Mouse (Mus musculus) hindlimb bud, embryonic 11.5 days (tissue): ENCODE results near the gene Brd2.
A peak's percentile ranks its signal among the peaks of the same experiment; 100 is the strongest.

Source experiments
- DNase-seq: peaks from one replicate; pipeline ENCODE4 v3.0.0-alpha.2; 2012; ENCODE audit warnings: low read depth, low spot score; ENCODE audit errors: extremely low spot score

Gene Brd2

DNA sequence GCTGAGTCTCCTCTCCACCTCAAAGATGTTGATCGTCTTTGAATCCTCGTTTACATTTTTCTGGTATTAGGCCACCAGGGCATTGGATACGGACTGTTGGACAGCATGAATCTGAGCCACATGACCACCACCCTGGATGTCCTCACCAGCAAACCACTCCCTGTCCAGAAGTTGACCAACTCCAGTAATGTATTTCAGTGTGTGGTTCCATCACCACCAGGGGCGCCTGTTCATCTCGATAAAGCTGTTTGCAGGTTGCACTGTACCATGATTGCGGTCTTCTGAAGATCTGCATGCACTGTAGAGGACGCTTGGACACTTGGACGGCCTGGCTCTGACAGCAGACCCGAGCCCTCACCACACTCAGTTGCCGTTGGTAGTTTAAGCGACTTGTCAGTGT is 10.9 kb upstream of the Brd2 start:
- DNase-seq: no peak

DNA sequence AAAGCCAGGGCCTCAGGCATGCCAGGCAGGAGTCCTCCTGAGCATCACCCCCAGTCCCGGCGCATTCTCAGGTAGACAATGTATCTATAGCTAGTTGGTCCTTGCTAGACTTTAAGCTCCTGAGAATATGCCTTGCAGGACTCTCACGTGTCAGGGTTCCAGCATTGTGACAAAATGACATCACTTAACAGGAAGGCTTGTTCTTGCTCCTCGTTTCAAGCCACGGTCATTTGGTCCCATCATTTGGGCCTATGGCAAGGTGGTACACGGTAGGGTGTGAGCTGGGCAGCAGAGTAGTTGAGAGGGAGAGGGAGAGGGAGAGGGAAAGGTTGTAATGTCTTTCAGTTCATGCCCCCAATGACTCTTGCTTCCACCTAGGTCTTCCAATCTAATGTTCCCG is 9.5 kb upstream of the Brd2 start:
- no peak for DNase-seq

DNA sequence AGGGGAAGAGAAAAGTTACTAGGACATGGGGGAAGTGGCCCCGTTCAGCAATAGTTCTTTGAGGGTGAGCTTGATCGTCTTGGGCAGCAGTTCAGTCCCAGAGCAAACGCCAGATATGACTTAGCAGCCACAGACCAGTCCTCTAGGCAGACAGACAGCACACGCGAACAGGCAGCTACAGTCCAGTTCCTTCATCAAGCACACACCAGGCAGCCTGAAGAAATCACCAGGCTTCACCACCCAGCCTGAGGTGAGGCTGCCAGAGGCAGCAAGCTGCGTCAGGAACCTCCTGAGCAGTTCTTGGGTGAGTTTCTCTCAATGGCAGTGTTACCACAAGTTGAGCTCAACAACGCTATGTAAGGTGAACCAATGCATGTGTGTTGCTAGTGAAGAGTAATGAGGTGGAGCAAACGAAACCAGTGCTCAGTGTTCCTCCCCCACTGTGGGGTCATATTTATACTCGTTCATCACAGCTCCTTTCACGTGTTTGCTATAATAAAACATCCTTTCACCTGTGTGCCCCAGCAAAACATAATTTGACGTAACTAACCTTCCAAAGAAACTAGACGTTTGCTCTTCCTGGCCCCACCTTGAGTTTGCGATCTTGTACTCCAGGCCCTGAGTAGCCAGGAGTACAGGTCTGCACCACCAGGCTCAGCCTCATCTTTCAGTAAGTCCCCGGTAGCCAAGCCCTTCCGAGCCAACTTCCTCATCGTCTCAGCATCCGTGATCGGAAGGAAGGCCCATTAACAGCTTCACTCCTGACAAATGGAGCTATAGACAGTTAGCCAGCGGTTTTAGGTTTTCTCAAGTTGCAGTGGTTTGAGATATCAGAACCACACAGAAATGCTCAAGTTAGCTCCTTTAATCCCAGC is 7.9 kb upstream of the Brd2 start:
- no peak for DNase-seq

DNA sequence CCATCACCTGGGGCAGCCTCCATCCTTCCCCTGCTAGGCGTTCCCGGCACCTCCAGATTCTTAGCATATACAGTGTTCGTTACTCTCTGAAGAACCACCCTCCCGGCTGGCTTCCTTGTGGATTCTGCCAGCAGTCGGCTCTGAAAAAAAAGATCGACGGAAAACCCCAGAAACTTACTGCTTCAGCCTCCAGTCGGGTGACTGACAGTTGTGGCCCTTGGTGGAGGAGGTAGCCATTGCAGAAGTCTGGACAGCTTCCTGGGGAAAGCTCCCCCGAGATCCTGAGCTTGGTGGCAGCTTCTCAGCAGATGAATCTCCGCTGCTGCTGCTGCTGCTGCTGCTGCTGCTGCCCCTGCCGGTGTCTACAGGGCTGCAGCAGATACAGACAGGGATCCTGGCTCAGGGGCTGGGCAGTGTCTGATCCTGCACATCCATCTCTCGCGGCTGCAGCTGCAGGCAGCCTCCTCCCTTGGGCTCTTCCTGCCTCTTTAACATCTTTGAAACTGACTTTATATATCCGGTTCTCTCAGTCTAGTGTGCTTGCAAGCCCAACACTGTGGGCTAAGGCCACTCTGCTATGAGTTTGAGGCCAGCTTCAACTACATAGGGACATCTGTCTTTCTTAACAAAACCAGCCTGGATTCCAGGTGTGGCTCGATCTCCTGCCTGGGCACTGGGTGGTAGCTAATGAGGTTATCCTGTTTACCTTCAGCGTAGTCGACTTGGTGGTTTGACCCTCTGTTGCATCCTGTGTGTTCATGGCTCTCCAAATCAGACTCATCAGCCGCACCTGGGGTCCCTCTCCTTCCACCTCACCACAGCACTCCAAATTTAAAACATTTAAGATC is 6.7 kb upstream of the Brd2 start:
- no peak for DNase-seq

DNA sequence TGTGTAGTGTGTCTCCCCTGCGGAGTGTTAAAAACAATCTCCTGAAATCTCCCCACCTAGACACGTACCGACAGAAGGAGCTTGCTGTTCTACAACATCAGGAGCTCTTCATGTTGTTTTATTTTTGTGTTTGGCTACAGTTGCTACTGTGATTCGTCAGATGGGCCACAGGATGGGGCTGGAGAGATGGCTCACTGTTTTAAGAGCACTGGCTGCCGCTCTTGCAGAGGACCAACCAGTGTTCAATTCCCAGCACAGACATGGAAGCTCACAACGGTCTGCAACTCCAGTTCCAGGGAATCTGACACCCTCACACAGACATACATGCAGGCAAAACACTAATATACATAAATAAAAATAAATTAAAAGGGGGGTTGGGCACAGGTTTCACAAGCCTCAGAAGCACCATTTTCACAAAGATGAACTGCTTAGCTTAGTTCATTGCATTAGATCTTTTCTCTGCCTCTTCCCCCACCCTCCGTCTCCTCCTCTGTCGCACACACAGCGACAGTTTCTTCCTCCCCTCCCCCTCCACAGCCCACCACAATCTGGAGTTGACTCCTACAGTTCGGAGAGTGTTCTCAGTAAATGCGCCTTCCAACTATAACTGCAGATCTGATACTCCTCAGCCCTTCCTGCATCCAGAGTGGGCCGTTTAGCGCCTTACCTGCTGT is 6.0 kb upstream of the Brd2 start:
- DNase-seq: no peak

DNA sequence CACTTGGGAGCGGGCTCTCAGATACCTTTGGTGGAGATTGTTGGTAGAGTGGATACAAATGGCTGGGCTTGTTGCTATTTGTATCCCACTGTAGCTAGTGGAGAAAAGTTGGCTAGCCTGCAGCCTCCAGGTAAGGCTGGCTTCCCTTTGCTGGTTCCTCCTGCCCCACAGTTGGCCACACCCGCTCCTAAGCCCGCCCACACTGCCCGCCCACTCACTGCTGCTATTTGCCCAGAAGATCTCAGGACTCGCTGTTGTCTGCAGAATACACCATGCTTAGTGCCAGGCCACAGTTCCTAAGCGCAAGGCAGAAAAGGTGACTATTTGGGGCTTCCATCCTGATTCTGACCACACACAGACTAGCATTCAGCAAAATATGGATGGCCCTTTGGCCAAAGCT is 5.0 kb upstream of the Brd2 start:
- DNase-seq: no peak

DNA sequence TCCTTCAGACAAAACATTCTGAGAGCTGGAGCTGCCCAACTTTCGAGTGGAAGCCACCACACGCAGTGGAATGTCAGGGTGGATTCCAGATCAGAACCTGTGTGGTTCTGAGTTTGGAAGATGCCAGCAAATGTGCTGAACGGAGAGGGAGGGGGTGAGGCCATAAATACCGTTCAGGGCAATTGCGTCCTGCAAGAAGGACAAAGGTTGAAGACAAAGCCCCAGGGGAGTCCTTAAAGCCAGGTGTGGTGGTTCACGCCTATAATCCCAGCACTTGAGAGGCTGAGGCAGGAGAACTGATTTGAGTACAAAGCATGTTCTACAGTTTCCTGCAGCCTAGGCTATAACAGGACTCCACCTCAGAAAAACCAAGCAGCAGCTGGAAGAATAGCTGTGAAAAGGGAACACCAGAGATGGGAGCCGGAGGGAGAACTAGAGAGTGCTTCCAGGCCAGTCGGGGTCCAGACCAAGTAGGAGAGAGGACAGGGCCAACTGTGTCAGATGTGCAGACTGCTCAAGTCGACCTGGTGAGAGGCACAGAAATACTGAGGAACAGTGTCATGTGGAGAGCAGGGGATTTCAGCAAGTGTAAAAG is 4.5 kb upstream of the Brd2 start:
- no peak for DNase-seq

DNA sequence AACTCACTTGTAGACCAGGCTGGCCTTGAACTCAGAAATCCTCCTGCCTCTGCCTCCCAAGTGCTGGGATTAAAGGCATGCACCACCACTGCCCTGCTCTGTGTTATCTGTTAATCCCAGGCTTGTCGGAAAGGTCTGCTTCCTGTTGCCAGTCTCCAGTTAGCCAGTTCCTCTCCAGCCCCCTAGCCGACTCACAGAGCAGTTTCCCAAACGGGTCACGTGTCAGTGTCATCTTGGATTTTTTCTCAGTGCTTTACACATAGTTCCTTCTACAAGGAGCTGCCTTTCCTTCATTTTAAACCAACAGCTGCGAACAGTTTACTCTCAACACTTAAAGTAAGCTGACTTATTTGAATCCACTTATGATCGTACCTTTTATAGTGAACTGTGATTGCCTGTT is 2.2 kb upstream of the Brd2 start:
- no peak for DNase-seq

DNA sequence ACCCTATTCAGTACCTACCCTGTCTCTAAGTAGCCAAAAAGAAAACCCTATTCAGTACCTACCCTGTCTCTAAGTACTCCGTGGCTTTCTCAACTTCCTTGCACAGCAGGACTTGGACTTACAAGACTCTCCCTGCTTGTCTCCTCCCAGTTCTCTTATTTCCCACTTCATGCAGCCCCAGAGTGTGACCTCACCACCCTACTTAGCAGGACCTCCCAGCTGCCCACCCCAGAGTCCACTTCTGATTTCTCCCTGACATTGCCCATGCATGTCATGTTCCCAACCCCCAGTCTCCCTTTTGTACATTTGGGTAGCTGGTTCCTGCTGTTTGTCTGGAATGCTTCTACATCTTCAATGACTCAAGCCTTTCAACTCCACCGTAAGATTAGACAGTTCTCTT is 1.1 kb upstream of the Brd2 start:
- DNase-seq: no peak

DNA sequence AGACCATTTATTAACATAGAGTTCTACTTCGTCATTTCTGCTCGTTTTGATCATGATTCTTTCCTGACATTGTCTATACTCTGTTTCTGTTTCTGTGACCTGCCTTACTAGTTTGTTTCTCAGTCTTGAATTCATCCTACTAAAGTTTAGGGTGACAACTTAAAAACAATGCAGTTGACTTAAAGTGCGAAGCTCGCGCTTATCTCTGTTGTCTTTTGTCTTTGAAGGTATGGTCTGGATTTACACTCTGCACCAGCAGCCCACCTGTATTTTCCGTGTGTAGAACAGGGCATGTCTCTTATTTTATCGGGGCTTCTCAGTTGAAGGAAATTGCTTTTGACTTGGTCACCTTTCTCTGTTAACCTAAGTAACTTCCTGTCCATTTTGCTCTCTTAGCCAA is 677 bp upstream of the Brd2 start:
- no peak for DNase-seq

DNA sequence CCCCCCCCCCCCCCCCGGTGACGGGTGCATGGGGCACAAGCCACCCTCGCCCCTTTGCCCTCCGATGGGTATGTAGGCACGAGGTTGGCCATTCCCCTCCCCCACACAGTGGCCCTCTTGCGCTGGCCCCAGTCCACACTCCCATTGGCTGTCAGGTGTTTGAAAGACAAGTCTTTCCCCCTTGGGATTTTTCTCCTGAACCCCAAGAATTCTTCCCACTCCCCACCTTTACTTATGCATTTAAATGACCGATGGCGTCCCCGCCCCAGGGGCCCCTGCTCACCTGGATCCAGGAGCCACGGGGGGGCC is 601 bp downstream of the Brd2 start:
- no peak for DNase-seq

DNA sequence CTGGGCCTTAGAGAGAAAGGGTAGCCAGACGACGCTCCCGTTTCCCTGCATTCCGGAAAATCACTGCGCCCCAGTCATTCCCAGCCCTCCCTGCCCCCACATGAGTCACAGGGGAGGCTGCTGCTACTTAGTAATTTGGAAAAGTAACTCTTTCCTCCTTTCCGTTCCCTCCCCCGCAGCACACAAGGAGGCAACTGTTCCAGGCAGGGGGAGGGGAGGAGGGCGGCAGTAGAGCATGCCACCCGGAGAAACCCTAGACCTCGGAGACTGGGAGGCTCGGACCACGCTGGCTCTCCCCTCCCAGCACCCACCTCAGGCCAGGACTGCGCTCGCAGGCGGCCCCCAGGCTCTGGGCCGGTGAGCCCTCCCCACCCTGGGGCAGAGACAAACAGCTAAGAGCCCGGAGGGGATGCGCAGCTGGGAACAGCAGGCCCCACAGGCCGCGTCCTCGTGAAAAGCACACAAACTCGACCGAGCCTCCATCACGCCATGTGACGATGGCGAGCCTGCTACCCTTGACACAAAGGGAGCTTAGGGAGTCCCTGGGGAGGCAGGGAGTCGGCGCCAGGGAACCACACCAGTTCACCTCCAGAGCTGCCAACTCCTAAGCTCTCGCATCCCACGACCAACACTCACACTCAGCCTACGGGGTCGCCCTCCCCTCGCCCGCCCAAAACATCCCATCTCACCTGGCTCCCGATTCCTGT is 1.1 kb downstream of the Brd2 start:
- no peak for DNase-seq

DNA sequence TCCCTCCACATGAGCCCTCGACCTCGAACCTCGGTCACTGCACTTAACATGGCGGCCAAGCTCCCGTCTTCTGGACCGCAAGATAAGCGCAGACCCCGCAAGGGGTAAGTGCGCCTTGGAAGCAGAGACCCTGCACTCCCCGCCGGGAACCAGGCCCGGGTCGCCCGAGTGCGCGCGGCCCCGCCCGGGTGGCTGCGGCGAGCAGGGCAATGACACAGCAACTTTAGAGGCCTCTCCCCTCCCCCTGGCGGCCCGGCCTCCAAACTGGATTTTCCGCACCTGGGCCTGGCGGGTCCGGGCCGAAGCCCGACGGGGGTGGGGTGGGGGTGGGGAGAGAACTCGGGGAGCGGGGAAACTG is 1.6 kb downstream of the Brd2 start:
- DNase-seq: no peak

DNA sequence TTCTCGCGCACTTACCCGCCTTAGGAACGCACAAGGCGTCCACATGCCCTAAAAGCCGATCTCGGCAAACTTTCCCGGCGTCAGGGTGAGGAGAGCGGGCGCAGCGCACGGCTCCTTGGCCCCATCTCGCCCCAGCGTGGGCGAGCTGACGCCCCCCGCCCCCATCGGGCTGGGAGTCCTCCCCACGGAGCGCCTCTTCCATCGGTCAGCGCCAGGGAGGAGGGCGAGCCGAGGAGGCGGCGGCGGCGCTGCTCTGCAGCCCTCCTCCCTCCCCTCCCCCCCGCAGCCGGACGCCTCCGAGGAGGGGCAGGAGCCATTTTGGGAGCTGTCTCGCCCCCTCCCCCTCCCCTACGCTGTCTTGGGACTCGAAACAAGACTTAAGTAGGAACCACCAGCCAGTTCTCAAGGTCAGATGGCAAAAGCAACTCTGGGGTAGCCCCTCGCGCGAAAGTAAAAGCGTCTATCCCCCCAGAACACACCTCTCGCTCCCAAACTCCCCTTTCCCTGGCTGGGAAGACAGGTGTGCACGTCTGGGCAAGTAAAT is 2.2 kb downstream of the Brd2 start:
- DNase-seq: no peak

DNA sequence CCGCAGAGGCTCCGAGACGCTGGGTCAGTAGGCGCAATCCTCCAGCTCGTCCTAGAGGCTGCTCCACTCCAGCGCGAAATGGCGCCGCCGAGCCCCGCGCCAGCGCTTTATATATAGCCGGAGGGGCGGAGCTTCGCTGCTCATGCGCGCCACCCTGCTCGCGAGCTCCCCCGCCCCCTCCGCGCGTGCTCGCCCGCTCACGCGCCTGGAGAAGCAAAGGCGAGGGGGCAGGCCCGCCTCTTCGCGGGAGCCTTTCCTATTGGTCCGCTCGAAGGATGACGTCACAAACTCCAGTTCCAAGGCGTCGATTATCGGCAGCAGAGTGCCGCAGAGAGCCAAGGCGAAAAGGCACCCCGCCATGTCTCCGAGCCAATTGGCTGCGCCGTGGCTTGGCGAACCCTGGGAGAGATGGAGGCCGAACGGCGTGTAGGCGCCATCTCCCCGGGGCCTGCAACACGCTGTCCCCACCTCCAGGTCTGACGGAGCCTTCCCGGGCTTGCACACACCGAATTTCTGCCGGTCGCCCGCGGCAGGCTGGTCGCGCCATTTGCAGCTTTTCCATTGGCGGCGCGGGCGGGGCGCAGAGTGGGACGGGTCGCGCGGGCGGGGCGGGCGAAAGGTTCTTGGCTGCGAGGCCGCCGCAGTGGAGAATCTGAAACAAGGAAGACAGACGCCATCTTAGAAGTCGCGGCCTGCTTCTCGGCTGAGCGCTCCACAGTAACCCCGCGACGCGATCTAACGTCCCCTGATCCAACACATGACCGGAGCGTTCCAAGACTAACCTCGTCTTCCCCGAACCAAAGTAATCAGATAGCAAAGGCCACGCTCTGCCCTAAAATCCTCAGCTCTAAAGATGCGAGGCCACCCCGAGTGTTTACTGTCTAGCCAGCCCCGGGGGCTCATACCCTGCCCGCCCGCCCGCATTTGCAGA is 2.9 kb downstream of the Brd2 start, which contains the start of gene H2-DMa:
H2-DMa (plus strand) TSS at position 293 of the 931 bp plus-strand sequence.
- peak; percentile 95 for DNase-seq

DNA sequence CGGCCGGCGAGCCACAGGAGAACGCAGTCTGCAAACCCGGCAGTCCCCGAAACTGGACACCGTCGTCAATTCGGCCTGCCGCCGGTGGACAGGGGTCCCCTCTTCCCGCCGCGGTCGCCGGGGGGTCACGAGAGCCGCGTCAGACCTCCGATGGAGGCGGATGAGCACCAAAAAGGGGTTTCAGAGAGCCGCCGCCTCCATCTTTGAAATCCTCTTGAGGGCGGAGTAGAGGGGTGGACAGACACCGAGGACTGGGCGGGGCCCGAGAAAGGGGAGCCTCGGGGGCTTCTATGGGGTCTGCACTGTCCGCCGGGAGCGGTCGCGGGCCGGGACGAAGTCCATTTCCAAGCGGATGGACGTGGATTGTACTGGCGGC is 3.6 kb downstream of the Brd2 start:
- no peak for DNase-seq

DNA sequence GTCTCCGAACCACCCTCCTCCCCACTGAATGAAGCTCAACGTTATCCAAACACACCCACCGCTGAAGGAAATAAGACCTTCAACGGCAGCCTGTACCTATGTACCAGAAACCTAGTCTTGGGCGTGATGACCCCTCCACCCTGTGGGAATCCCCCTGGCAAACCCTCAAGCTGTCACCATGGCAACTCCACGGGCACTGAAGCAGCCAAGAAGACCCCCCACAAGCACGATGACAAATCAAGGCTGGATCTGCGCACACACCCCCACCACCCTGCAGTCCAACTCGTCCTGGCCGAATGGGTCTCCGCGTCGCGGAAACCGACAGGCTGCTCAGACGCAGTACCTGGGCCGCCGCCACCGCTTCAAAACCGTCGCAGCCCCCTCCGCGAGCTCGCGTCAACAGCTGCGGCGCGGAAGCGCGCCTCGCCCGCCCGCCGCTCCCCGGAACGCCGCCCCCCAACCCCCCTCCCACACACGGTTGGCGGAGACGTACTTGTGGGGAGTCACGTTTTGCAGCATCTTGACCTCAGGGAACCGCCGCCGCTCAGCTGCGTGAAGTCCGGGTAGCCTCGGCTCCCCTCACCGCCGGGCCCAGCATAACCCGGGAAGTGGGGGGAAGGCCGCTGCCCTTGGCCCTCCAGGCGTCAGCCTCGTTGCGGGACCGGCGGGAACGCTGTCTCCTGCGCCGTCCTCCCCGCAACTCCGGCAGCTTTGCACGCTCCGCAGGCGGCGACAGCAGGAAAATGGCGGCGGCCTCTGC is 4.1 kb downstream of the Brd2 start:
- no peak for DNase-seq

DNA sequence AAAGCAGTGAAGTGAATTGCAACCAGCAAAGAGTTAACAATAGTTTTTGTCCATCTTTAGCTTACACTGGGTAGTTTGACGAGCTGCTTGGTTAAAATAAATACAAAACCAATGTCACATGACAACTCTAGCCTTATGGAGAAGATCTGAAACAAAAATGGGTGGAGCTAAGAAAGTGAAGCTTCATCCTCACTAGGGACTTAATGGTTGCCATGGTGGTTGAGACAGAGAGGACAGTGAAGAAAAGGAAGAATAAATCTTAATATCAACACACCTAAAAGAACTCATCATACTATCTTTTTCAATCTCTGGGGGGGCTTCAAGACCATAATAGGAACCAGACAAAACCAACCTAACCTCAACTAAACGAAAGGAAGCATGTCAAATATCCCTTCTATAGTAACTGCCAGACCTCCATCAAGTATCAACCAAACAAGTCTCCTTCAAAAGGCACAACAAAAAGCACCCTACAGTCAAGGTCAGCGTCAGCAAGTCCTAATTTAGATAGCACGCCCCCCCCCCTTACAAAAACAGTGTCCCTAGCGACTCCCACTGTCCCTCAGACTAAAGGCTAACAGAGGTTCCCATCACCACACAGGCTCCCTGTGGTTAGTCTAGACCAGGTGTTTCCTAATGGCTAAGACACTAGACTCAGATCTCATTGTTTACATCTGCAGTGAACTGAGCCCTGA is 4.9 kb downstream of the Brd2 start:
- DNase-seq: no peak
